Mouse (Mus musculus) ES-E14 (cell line): ENCODE measurements around the gene Zfp219. TPM values are rescaled to one million over a fixed set of nuclear protein-coding genes. Genes with fewer than 3 reads are reported as not detected.

ENCODE experiments used
- DNase-seq: peaks from one replicate; pipeline ENCODE4 v3.0.0-alpha.2; 2013; ENCODE audit warnings: low read depth, low spot score
- H3K27ac ChIP-seq: 2 replicates; pipeline ENCODE4 v1.5.1; 2012; ENCODE audit warnings: low read depth, mild to moderate bottlenecking, low read length, moderate library complexity, mixed read lengths; ENCODE audit not compliant: poor library complexity, insufficient read depth, severe bottlenecking
- H3K36me3 ChIP-seq: 2 replicates; pipeline ENCODE4 v1.6.1; 2012; ENCODE audit warnings: mild to moderate bottlenecking, low read length, moderate library complexity, mixed read lengths; ENCODE audit not compliant: control insufficient read depth, poor library complexity, insufficient read depth, severe bottlenecking
- H3K4me1 ChIP-seq, 2 experiments: fragments of 150-350 bp in 1 of 2; sonication (generic) in 1 of 2; 2 replicates each; pipeline ENCODE4 v1.6.1; 2012; ENCODE audit warnings: low read length in 2 of 2, mild to moderate bottlenecking in 1 of 2, mixed read lengths in 1 of 2; ENCODE audit not compliant: control insufficient read depth in 2 of 2, insufficient read depth in 2 of 2, poor library complexity in 1 of 2
- H3K4me3 ChIP-seq, 2 experiments: fragments of 150-350 bp in 1 of 2; sonication (generic) in 1 of 2; 2 replicates each; pipeline ENCODE4 v1.5.1; 2012; ENCODE audit warnings: low read length in 2 of 2, low read depth in 1 of 2, mild to moderate bottlenecking in 1 of 2, mixed read lengths in 1 of 2; ENCODE audit not compliant: insufficient read depth in 1 of 2, poor library complexity in 1 of 2, severe bottlenecking in 1 of 2
- H3K9ac ChIP-seq: 2 replicates; pipeline ENCODE4 v1.6.1; 2012; ENCODE audit warnings: low read depth, mild to moderate bottlenecking, low read length, mixed read lengths; ENCODE audit not compliant: poor library complexity, insufficient read depth, severe bottlenecking
- H3K9me3 ChIP-seq: fragments of 150-350 bp; sonication (generic); 2 replicates; pipeline ENCODE4 v1.6.1; 2012; ENCODE audit warnings: low read depth, mild to moderate bottlenecking, low read length; ENCODE audit not compliant: control insufficient read depth, insufficient read depth
- CHD2 ChIP-seq: IDR thresholded peaks from 2 replicates; pipeline ENCODE4 v1.6.1; 2014; ENCODE audit warnings: mild to moderate bottlenecking, low read depth, low read length, inconsistent platforms
- HCFC1 ChIP-seq: IDR thresholded peaks from 2 replicates; pipeline ENCODE4 v1.6.1; 2012; ENCODE audit warnings: low read length, inconsistent platforms, borderline replicate concordance; ENCODE audit not compliant: insufficient read depth
- MAFK ChIP-seq: IDR thresholded peaks from 2 replicates; pipeline ENCODE4 v1.6.1; 2014; ENCODE audit warnings: mild to moderate bottlenecking, low read depth, low read length, inconsistent platforms; ENCODE audit not compliant: insufficient read depth
- ZC3H11A ChIP-seq: IDR thresholded peaks from 2 replicates; pipeline ENCODE4 v1.6.1; 2012; ENCODE audit warnings: low read depth, mild to moderate bottlenecking, inconsistent platforms, low read length, borderline replicate concordance
- ZNF384 ChIP-seq: IDR thresholded peaks from 2 replicates; pipeline ENCODE4 v1.6.1; 2012; ENCODE audit warnings: low read depth, low read length, inconsistent platforms
- in situ Hi-C, 2 experiments: fragments of 600-800 bp; cut with MboI; formaldehyde crosslinking; loops; one replicate each; pipeline ENCODE4 v1.15.1; 2025; ENCODE audit warnings: low sequenced_read_pairs in 2 of 2, inconsistent platforms in 1 of 2; ENCODE audit not compliant: unreplicated experiment in 2 of 2
- total RNA-seq: library from RNA; depleted of rRNA; stranded (reverse); fragments of 300-350 nt; gene quantifications from 2 replicates; pipeline ENCODE4 v1.2.3, GENCODE M21; 2012

Zfp219 gene
- total RNA-seq, 1 experiment = 59.5 TPM

GRCm38 (mm10) chr14:52019590-52020340, 768 bp downstream of the Zfp219 start:
- Histone ChIP-seq H3K27ac (peak overlapping the region; percentile 99), H3K4me1 (peaks cover 9 to 16% of the 10 kb centered on the region in 2 experiments)

GRCm38 (mm10) chr14:52019051-52019589, 1.4 kb downstream of the Zfp219 start:
- in situ Hi-C loops = loop anchor here in 1 of 2 experiments (25.0 kb wide), 1 partner anchor 107 kb away; the partner anchor contains the start of genes Ndrg2, Rnase13 and Tppp2
- no peak for TF ChIP-seq ZC3H11A
- no peak for TF ChIP-seq MAFK
- TF ChIP-seq CHD2 = no peak

More at GRCm38 (mm10) chr14:52019590-52020340, 768 bp downstream of the Zfp219 start:
- peak overlapping the region; percentile 99 for H3K9ac ChIP-seq
- peak; percentile 96 for DNase-seq
- TF ChIP-seq ZNF384 (no peak), CHD2 (peak; percentile 88), ZC3H11A (no peak), MAFK (peak; percentile 48; the same call in 1 of the 2 replicates), HCFC1 (peak; percentile 96)
- peak overlapping the region; percentile 81 to 88 for H3K4me3 ChIP-seq
- H3K9me3 ChIP-seq = no peaks in the 10 kb centered on the region
- in situ Hi-C loops = loop anchor here in 1 of 2 experiments (25.0 kb wide), 1 partner anchor 107 kb away; the partner anchor contains the start of genes Ndrg2, Rnase13 and Tppp2
- peaks cover 2% of the 10 kb centered on the region; the same call in 1 of the 2 replicates for H3K36me3 ChIP-seq

GRCm38 (mm10) chr14:52018248-52019050, 2.1 kb downstream of the Zfp219 start:
- H3K4me1 ChIP-seq = peaks cover 9 to 11% of the 10 kb centered on the region in 2 experiments
- no peaks in the 10 kb centered on the region for H3K9me3 ChIP-seq
- peak overlapping the region; percentile 81 to 88 for H3K4me3 ChIP-seq
- DNase-seq = no peak
- peak overlapping the region; percentile 99; the same call in 1 of the 2 replicates for H3K27ac ChIP-seq
- in situ Hi-C loops = loop anchor here in 1 of 2 experiments (25.0 kb wide), 1 partner anchor 106 kb away; the partner anchor contains the start of genes Ndrg2, Rnase13 and Tppp2
- no peak for TF ChIP-seq HCFC1
- TF ChIP-seq MAFK = no peak
- no peak for TF ChIP-seq ZNF384
- TF ChIP-seq ZC3H11A = no peak
- no peak for TF ChIP-seq CHD2
- peaks cover 2% of the 10 kb centered on the region; the same call in 1 of the 2 replicates for H3K36me3 ChIP-seq
- peak overlapping the region; percentile 99 for H3K9ac ChIP-seq

More at GRCm38 (mm10) chr14:52019051-52019589, 1.4 kb downstream of the Zfp219 start:
- Histone ChIP-seq H3K9me3 (no peaks in the 10 kb centered on the region), H3K4me3 (peak overlapping the region; percentile 81 to 88), H3K36me3 (peaks cover 2% of the 10 kb centered on the region; the same call in 1 of the 2 replicates), H3K27ac (peak overlapping the region; percentile 99), H3K4me1 (peaks cover 9 to 16% of the 10 kb centered on the region in 2 experiments), H3K9ac (peak overlapping the region; percentile 99)
- no peak for DNase-seq

- TF ChIP-seq ZC3H11A (no peak), MAFK (no peak), ZNF384 (no peak), CHD2 (no peak), HCFC1 (no peak)
- peak overlapping the region; percentile 10; the same call in 1 of the 2 replicates for H3K9ac ChIP-seq
- DNase-seq = no peak
- no peaks in the 10 kb centered on the region for H3K9me3 ChIP-seq
- in situ Hi-C loops = loop anchor here in 1 of 2 experiments (25.0 kb wide), 1 partner anchor 105 kb away; the partner anchor contains the start of genes Ndrg2, Rnase13 and Tppp2
- H3K27ac ChIP-seq = peak overlapping the region; percentile 99; the same call in 1 of the 2 replicates
- peaks cover 2% of the 10 kb centered on the region; the same call in 1 of the 2 replicates for H3K36me3 ChIP-seq
- H3K4me1 ChIP-seq = peaks cover 7 to 13% of the 10 kb centered on the region in 2 experiments
- H3K4me3 ChIP-seq = peak overlapping the region in 1 of 2 experiments; percentile 88; a peak in 1 of 4 replicates
Observed at GRCm38 (mm10) chr14:52017662-52018061, 2.9 kb downstream of the Zfp219 start.
